Mouse (Mus musculus): ENCODE measurements around the gene Ltb4r2. TPM values are rescaled to one million over a fixed set of nuclear protein-coding genes. Genes with fewer than 3 reads are reported as not detected.
A peak's percentile ranks its signal among the peaks of the same experiment; 100 is the strongest.

Ltb4r2 gene
- total and polyA plus RNA-seq, 2 experiments from 2014 or later, result 0.16 to 0.78 TPM

DNA sequence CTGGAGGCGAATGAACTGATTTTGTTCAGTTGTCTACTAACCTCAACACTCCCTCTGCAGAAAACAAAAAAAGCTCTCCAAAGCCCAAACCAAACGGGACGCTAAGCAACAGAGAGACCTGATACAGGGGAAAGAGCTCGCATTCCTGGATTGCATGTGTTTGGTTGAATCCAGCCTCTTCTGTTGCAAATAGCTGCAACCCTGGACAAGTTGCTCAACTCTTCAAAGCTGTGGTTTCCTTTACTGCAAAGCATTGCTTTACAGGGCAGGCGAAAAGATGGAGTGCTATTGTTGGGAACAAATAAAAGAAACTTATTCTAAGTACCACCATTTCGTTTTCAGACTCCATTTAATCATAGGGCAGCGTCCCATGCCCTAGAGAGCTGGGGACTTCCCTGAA is 26.4 kb upstream of the Ltb4r2 start:
- no peaks in the 10 kb centered on the region for H3K9me3 ChIP-seq (ENCODE audit: low read length)
- H3K4me3 ChIP-seq (ENCODE audit: low read length), result no peak overlapping the region
- 81% methylated on average over 7 of the region's 7 CpGs for WGBS
- DNase-seq (ENCODE audit: low spot score), result no peak
- no peak overlapping the region for H3K27ac ChIP-seq
- H3K4me1 ChIP-seq (ENCODE audit: insufficient read depth, low read length), result peaks cover 4% of the 10 kb centered on the region; the same call in 1 of the 2 replicates
- H3K27me3 ChIP-seq (ENCODE audit: insufficient read depth, low read length), result no peaks in the 10 kb centered on the region
- peaks cover 23% of the 10 kb centered on the region for H3K36me3 ChIP-seq (ENCODE audit: insufficient read depth, low read length)
- TF ChIP-seq CTCF (IDR thresholded peaks at IDR 0.05; ENCODE audit: low read depth), result no peak
- no peak overlapping the region for H3K4me2 ChIP-seq (ENCODE audit: low read depth, low read length)
- no peak for ATAC-seq
- no peak overlapping the region for H3K9ac ChIP-seq (replicated peaks; ENCODE audit: low read length)

DNA sequence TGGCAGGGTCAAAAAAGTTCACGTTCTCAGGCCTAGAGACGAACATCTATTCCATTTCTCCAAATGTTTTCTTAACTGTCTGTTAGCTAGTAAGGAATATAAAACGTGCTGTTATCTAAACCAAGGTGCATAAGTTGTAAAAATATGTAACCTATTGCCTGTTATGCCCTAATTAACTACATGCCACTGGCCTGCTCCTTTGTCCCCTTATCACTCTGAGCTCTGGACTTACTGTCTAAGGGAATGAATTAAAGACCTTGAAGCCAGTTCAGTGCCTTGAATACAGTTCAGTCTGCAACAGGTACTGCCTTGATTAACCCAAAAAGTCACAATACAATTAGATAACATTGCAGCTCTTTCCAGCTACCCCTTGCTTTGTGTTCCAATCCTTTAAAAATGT is 25.9 kb upstream of the Ltb4r2 start:
- H3K9me3 ChIP-seq (ENCODE audit: low read length), result no peaks in the 10 kb centered on the region
- DNase-seq (ENCODE audit: low spot score) (no peak), ATAC-seq (no peak)
- H3K36me3 ChIP-seq (ENCODE audit: insufficient read depth, low read length), result peaks cover 28% of the 10 kb centered on the region
- no peak overlapping the region for H3K27ac ChIP-seq
- no peaks in the 10 kb centered on the region for H3K4me1 ChIP-seq (ENCODE audit: insufficient read depth, low read length)
- WGBS, result 67% methylated on average over 3 of the region's 3 CpGs
- no peak overlapping the region for H3K4me3 ChIP-seq (ENCODE audit: low read length)
- H3K27me3 ChIP-seq (ENCODE audit: insufficient read depth, low read length), result no peaks in the 10 kb centered on the region
- H3K9ac ChIP-seq (replicated peaks; ENCODE audit: low read length), result no peak overlapping the region
- no peak overlapping the region for H3K4me2 ChIP-seq (ENCODE audit: low read depth, low read length)
- TF ChIP-seq CTCF (IDR thresholded peaks at IDR 0.05; ENCODE audit: low read depth), result no peak

DNA sequence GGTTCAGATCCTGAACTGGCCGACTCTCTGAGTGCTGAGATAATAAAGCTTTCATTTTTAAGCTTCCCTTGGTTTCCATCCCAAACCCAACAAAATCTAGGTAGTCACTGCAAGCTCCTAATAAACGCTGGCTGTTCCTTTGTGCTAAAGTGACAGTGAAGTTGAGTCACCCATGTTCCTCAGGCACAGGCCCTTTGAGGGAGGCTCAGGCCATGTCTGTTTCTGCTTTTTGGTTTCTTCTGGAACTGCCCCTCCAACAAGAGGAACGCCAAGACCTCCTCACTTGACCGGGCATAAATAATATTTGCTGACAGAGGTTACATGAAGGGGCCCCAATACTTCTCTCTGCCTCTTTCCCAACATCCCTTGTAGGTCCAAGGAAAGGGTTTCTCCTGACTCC is 25.5 kb upstream of the Ltb4r2 start:
- ATAC-seq, result no peak
- H3K9me3 ChIP-seq (ENCODE audit: low read length), result no peaks in the 10 kb centered on the region
- TF ChIP-seq CTCF (IDR thresholded peaks at IDR 0.05; ENCODE audit: low read depth), result no peak
- DNase-seq (ENCODE audit: low spot score), result no peak
- no peaks in the 10 kb centered on the region for H3K27me3 ChIP-seq (ENCODE audit: insufficient read depth, low read length)
- no peak overlapping the region for H3K4me3 ChIP-seq (ENCODE audit: low read length)
- no peak overlapping the region for H3K9ac ChIP-seq (replicated peaks; ENCODE audit: low read length)
- peaks cover 30% of the 10 kb centered on the region for H3K36me3 ChIP-seq (ENCODE audit: insufficient read depth, low read length)
- WGBS, result 80% methylated on average over 4 of the region's 4 CpGs
- H3K4me1 ChIP-seq (ENCODE audit: insufficient read depth, low read length), result no peaks in the 10 kb centered on the region
- no peak overlapping the region for H3K4me2 ChIP-seq (ENCODE audit: low read depth, low read length)
- H3K27ac ChIP-seq, result no peak overlapping the region

DNA sequence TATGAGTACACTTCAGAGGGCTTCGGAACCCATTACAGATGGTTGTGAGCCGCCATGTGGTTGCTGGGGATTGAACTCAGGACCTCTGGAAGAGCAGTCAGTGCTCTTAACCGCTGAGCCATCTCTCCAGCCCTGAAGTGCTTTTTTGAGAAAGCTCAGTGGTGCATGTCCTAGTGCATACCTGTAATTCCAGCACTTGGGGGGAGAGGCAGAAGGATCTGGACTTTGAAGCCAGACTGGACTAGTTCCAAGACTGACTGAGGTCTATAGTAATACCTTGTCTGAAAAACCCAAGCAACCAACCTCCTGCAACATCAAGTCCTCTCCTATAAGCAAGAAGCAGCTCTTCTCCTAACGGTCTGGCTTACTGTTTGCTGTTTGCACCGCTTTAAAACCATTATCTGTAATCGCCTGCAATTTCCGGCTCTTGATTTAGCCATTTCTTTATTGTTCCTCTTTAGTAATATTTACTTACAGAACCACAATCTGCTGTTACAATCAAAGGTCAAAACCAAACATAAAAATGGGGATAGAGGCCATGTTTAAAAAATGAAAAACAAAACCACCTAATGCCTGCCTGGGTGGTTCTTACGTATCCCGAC is 24.0 kb upstream of the Ltb4r2 start:
- H3K4me2 ChIP-seq (ENCODE audit: low read depth, low read length), result no peak overlapping the region
- no peaks in the 10 kb centered on the region for H3K9me3 ChIP-seq (ENCODE audit: low read length)
- H3K4me1 ChIP-seq (ENCODE audit: insufficient read depth, low read length), result no peaks in the 10 kb centered on the region
- ATAC-seq (no peak), DNase-seq (ENCODE audit: low spot score) (no peak)
- no peak overlapping the region for H3K4me3 ChIP-seq (ENCODE audit: low read length)
- WGBS, result 91% methylated on average over 9 of the region's 9 CpGs
- peaks cover 33% of the 10 kb centered on the region for H3K36me3 ChIP-seq (ENCODE audit: insufficient read depth, low read length)
- TF ChIP-seq CTCF (IDR thresholded peaks at IDR 0.05; ENCODE audit: low read depth), result no peak
- H3K9ac ChIP-seq (replicated peaks; ENCODE audit: low read length), result no peak overlapping the region
- no peaks in the 10 kb centered on the region for H3K27me3 ChIP-seq (ENCODE audit: insufficient read depth, low read length)
- no peak overlapping the region for H3K27ac ChIP-seq

DNA sequence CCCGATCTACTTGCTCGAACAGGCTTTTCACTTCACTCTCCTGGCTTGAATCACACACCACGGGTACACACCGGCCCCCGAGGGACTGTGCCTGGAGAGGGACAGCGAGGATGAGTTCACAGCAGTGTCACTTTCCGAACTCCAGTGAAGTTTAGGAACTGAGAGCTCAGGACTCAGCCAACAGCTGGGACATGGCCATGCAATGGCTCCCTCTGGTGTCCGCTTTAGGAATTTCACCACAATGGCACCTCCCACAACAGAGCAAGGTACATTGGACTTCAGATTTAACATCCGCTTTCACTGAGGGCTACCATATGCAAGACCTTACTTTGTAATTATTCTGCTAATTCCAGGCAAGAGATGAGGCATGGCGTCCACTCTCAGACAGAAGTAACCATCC is 17.5 kb upstream of the Ltb4r2 start:
- 19% methylated on average over 10 of the region's 10 CpGs for WGBS

DNA sequence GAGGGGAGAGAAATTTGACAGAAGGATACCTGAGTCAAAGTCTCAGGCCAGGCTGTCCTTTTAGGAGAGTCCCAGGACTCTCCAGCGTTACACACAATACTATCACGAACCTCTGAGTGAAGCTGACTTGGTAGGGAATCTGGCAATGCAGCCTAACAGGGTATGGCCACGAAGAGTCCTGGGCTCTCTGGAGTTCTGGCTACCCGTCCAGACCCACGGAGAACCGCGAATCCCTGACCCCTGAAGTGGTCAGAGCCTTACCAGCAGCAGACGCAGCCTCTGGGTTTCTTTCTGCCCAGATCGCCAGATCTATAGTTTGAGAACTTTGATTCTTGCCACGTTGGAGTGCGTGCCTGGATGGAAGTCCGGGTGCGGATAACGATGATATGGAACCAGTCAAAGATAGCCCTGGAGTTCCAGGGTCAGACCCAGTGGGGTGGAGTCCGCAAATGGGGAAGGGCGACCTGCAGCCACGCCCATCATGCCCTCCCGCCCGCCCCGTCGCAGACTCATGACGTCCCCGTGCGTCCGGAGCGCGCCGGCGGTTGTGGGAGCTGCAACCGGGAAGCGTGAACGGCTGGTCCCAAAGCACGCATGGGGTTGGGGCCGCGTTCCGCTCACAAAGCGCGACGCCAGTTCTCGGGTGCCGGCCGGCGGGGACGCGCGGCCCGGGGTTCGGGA is 15.9 kb upstream of the Ltb4r2 start, which contains the start of the genes Dhrs1 and Nop9:
Dhrs1 (minus strand) TSS at position 511 of the 681 bp plus-strand sequence.
Nop9 (plus strand) TSS at position 514 of the 681 bp plus-strand sequence.
- H3K27me3 ChIP-seq (ENCODE audit: insufficient read depth, low read length), result no peaks in the 10 kb centered on the region
- peaks cover 15% of the 10 kb centered on the region for H3K4me1 ChIP-seq (ENCODE audit: insufficient read depth, low read length)
- H3K9me3 ChIP-seq (ENCODE audit: low read length), result no peaks in the 10 kb centered on the region
- TF ChIP-seq CTCF (IDR thresholded peaks at IDR 0.05; ENCODE audit: low read depth), result no peak
- peak within 1 kb of the TSS; percentile 18 for H3K27ac ChIP-seq
- DNase-seq (ENCODE audit: low spot score), result peak; percentile 90
- under 1% methylated on average over 48 of the region's 48 CpGs for WGBS
- peak within 1 kb of the TSS; percentile 71 for H3K9ac ChIP-seq (replicated peaks; ENCODE audit: low read length)
- H3K4me3 ChIP-seq (ENCODE audit: low read length), result peak within 1 kb of the TSS; percentile 76
- ATAC-seq, result peak; percentile 88
- H3K36me3 ChIP-seq (ENCODE audit: insufficient read depth, low read length), result peaks cover 12% of the 10 kb centered on the region; the same call in 1 of the 2 replicates
- H3K4me2 ChIP-seq (ENCODE audit: low read depth, low read length), result peak within 1 kb of the TSS; percentile 99

More for the DNA sequence above, 17.5 kb upstream of the Ltb4r2 start:
- no peak overlapping the region for H3K27ac ChIP-seq
- H3K4me2 ChIP-seq (ENCODE audit: low read depth, low read length), result peak overlapping the region; percentile 37
- 0 out of 2 replicates have a peak overlapping the region, but pooled peaks have one; percentile 15 for H3K9ac ChIP-seq (replicated peaks; ENCODE audit: low read length)
- H3K9me3 ChIP-seq (ENCODE audit: low read length), result no peaks in the 10 kb centered on the region
- ATAC-seq (peak; percentile 73), DNase-seq (ENCODE audit: low spot score) (peak; percentile 88)
- H3K36me3 ChIP-seq (ENCODE audit: insufficient read depth, low read length), result peaks cover 22% of the 10 kb centered on the region
- peak; percentile 99 for TF ChIP-seq CTCF (IDR thresholded peaks at IDR 0.05; ENCODE audit: low read depth)
- H3K4me1 ChIP-seq (ENCODE audit: insufficient read depth, low read length), result peaks cover 15% of the 10 kb centered on the region
- H3K27me3 ChIP-seq (ENCODE audit: insufficient read depth, low read length), result no peaks in the 10 kb centered on the region
- H3K4me3 ChIP-seq (ENCODE audit: low read length), result 0 out of 2 replicates have a peak overlapping the region, but pooled peaks have one; percentile 5

Measured in hindbrain, postnatal 0 days (tissue).